Mouse (Mus musculus): Measurements from ENCODE around the gene Pacsin2. TPM values are rescaled to one million over a fixed set of nuclear protein-coding genes. Genes with fewer than 3 reads are reported as not detected.

The Pacsin2 gene
- polyA plus RNA-seq, 1 experiment from 2014 or later = 23.4 TPM

- Histone ChIP-seq H3K4me2 (ENCODE audit: low read length) (no peak overlapping the region), H3K36me3 (ENCODE audit: control insufficient read depth, insufficient read depth, low read length) (no peaks in the 10 kb centered on the region), H3K9me3 (replicated peaks; ENCODE audit: control insufficient read depth, low read length, poor library complexity, severe bottlenecking) (no peaks in the 10 kb centered on the region), H3K4me3 (ENCODE audit: low read depth, low read length) (no peak overlapping the region), H3K27me3 (ENCODE audit: control insufficient read depth, insufficient read depth, low read depth, low read length) (no peaks in the 10 kb centered on the region), H3K27ac (ENCODE audit: low read length) (no peak overlapping the region), H3K4me1 (ENCODE audit: control insufficient read depth, insufficient read depth, low read length) (peaks cover 4% of the 10 kb centered on the region; the same call in 1 of the 2 replicates), H3K9ac (ENCODE audit: low read depth, low read length) (no peak overlapping the region)
- WGBS = 85% methylated on average over 5 of the region's 5 CpGs
- ATAC-seq = no peak
These were observed 40.6 kb downstream of the Pacsin2 start for GRCm38 (mm10) chr15:83423589-83424384.

GRCm38 (mm10) chr15:83422299-83422981, 42.0 kb downstream of the Pacsin2 start:
- no peaks in the 10 kb centered on the region for H3K27me3 ChIP-seq (ENCODE audit: control insufficient read depth, insufficient read depth, low read depth, low read length)
- H3K9me3 ChIP-seq (replicated peaks; ENCODE audit: control insufficient read depth, low read length, poor library complexity, severe bottlenecking) = no peaks in the 10 kb centered on the region
- no peak for ATAC-seq
- peaks cover 4% of the 10 kb centered on the region; the same call in 1 of the 2 replicates for H3K4me1 ChIP-seq (ENCODE audit: control insufficient read depth, insufficient read depth, low read length)
- H3K4me3 ChIP-seq (ENCODE audit: low read depth, low read length) = no peak overlapping the region
- no peaks in the 10 kb centered on the region for H3K36me3 ChIP-seq (ENCODE audit: control insufficient read depth, insufficient read depth, low read length)
- no peak overlapping the region for H3K4me2 ChIP-seq (ENCODE audit: low read length)
- no peak overlapping the region for H3K27ac ChIP-seq (ENCODE audit: low read length)
- WGBS = 92% methylated on average over 15 of the region's 15 CpGs
- no peak overlapping the region for H3K9ac ChIP-seq (ENCODE audit: low read depth, low read length)

- H3K4me2 ChIP-seq (ENCODE audit: low read length) = no peak overlapping the region
- H3K27me3 ChIP-seq (ENCODE audit: control insufficient read depth, insufficient read depth, low read depth, low read length) = no peaks in the 10 kb centered on the region
- ATAC-seq = no peak
- H3K4me3 ChIP-seq (ENCODE audit: low read depth, low read length) = no peak overlapping the region
- no peaks in the 10 kb centered on the region for H3K36me3 ChIP-seq (ENCODE audit: control insufficient read depth, insufficient read depth, low read length)
- no peak overlapping the region for H3K27ac ChIP-seq (ENCODE audit: low read length)
- H3K4me1 ChIP-seq (ENCODE audit: control insufficient read depth, insufficient read depth, low read length) = no peaks in the 10 kb centered on the region
- H3K9ac ChIP-seq (ENCODE audit: low read depth, low read length) = no peak overlapping the region
- 84% methylated on average over 2 of the region's 2 CpGs for WGBS
- H3K9me3 ChIP-seq (replicated peaks; ENCODE audit: control insufficient read depth, low read length, poor library complexity, severe bottlenecking) = no peaks in the 10 kb centered on the region
These were observed 44.8 kb downstream of the Pacsin2 start for GRCm38 (mm10) chr15:83419562-83419961.

GRCm38 (mm10) chr15:83418685-83419084, 45.7 kb downstream of the Pacsin2 start:
- H3K27me3 ChIP-seq (ENCODE audit: control insufficient read depth, insufficient read depth, low read depth, low read length) = no peaks in the 10 kb centered on the region
- no peak for ATAC-seq
- no peak overlapping the region for H3K4me3 ChIP-seq (ENCODE audit: low read depth, low read length)
- H3K36me3 ChIP-seq (ENCODE audit: control insufficient read depth, insufficient read depth, low read length) = no peaks in the 10 kb centered on the region
- no peaks in the 10 kb centered on the region for H3K9me3 ChIP-seq (replicated peaks; ENCODE audit: control insufficient read depth, low read length, poor library complexity, severe bottlenecking)
- H3K4me1 ChIP-seq (ENCODE audit: control insufficient read depth, insufficient read depth, low read length) = no peaks in the 10 kb centered on the region
- no peak overlapping the region for H3K27ac ChIP-seq (ENCODE audit: low read length)
- H3K9ac ChIP-seq (ENCODE audit: low read depth, low read length) = no peak overlapping the region
- no peak overlapping the region for H3K4me2 ChIP-seq (ENCODE audit: low read length)

GRCm38 (mm10) chr15:83417916-83418315, 46.5 kb downstream of the Pacsin2 start:
- no peaks in the 10 kb centered on the region for H3K27me3 ChIP-seq (ENCODE audit: control insufficient read depth, insufficient read depth, low read depth, low read length)
- 92% methylated on average over 6 of the region's 6 CpGs for WGBS
- H3K36me3 ChIP-seq (ENCODE audit: control insufficient read depth, insufficient read depth, low read length) = no peaks in the 10 kb centered on the region
- no peak for ATAC-seq
- no peak overlapping the region for H3K27ac ChIP-seq (ENCODE audit: low read length)
- H3K9ac ChIP-seq (ENCODE audit: low read depth, low read length) = no peak overlapping the region
- no peak overlapping the region for H3K4me3 ChIP-seq (ENCODE audit: low read depth, low read length)
- no peak overlapping the region for H3K4me2 ChIP-seq (ENCODE audit: low read length)
- no peaks in the 10 kb centered on the region for H3K4me1 ChIP-seq (ENCODE audit: control insufficient read depth, insufficient read depth, low read length)
- no peaks in the 10 kb centered on the region for H3K9me3 ChIP-seq (replicated peaks; ENCODE audit: control insufficient read depth, low read length, poor library complexity, severe bottlenecking)

- H3K4me2 ChIP-seq (ENCODE audit: low read length) = no peak overlapping the region
- no peak overlapping the region for H3K4me3 ChIP-seq (ENCODE audit: low read depth, low read length)
- no peak overlapping the region for H3K27ac ChIP-seq (ENCODE audit: low read length)
- H3K27me3 ChIP-seq (ENCODE audit: control insufficient read depth, insufficient read depth, low read depth, low read length) = no peaks in the 10 kb centered on the region
- no peak overlapping the region for H3K9ac ChIP-seq (ENCODE audit: low read depth, low read length)
- H3K9me3 ChIP-seq (replicated peaks; ENCODE audit: control insufficient read depth, low read length, poor library complexity, severe bottlenecking) = no peaks in the 10 kb centered on the region
- no peak for ATAC-seq
- no peaks in the 10 kb centered on the region for H3K36me3 ChIP-seq (ENCODE audit: control insufficient read depth, insufficient read depth, low read length)
- whole genome bisulfite sequencing = 81% methylated on average over 7 of the region's 7 CpGs
- H3K4me1 ChIP-seq (ENCODE audit: control insufficient read depth, insufficient read depth, low read length) = no peaks in the 10 kb centered on the region
These were observed 47.0 kb downstream of the Pacsin2 start for GRCm38 (mm10) chr15:83417407-83417806.

- WGBS = 80% methylated on average over 6 of the region's 6 CpGs
- H3K9me3 ChIP-seq (replicated peaks; ENCODE audit: control insufficient read depth, low read length, poor library complexity, severe bottlenecking) = no peaks in the 10 kb centered on the region
These were observed 49.0 kb downstream of the Pacsin2 start for GRCm38 (mm10) chr15:83415391-83415790.

GRCm38 (mm10) chr15:83411616-83412015, 52.8 kb downstream of the Pacsin2 start:
- 96% methylated on average over 4 of the region's 4 CpGs for WGBS
- Histone ChIP-seq H3K4me2 (ENCODE audit: low read length) (no peak overlapping the region), H3K9me3 (replicated peaks; ENCODE audit: control insufficient read depth, low read length, poor library complexity, severe bottlenecking) (no peaks in the 10 kb centered on the region), H3K4me3 (ENCODE audit: low read depth, low read length) (no peak overlapping the region), H3K36me3 (ENCODE audit: control insufficient read depth, insufficient read depth, low read length) (no peaks in the 10 kb centered on the region), H3K4me1 (ENCODE audit: control insufficient read depth, insufficient read depth, low read length) (no peaks in the 10 kb centered on the region), H3K9ac (ENCODE audit: low read depth, low read length) (no peak overlapping the region), H3K27ac (ENCODE audit: low read length) (no peak overlapping the region), H3K27me3 (ENCODE audit: control insufficient read depth, insufficient read depth, low read depth, low read length) (no peaks in the 10 kb centered on the region)
- ATAC-seq = no peak

More at GRCm38 (mm10) chr15:83415391-83415790, 49.0 kb downstream of the Pacsin2 start:
- Histone ChIP-seq H3K9ac (ENCODE audit: low read depth, low read length) (no peak overlapping the region), H3K4me2 (ENCODE audit: low read length) (no peak overlapping the region), H3K4me1 (ENCODE audit: control insufficient read depth, insufficient read depth, low read length) (no peaks in the 10 kb centered on the region), H3K27me3 (ENCODE audit: control insufficient read depth, insufficient read depth, low read depth, low read length) (no peaks in the 10 kb centered on the region), H3K4me3 (ENCODE audit: low read depth, low read length) (no peak overlapping the region), H3K27ac (ENCODE audit: low read length) (no peak overlapping the region), H3K36me3 (ENCODE audit: control insufficient read depth, insufficient read depth, low read length) (no peaks in the 10 kb centered on the region)
- no peak for ATAC-seq

GRCm38 (mm10) chr15:83410735-83411134, 53.7 kb downstream of the Pacsin2 start:
- whole genome bisulfite sequencing = 87% methylated on average over 4 of the region's 4 CpGs
- Histone ChIP-seq H3K4me1 (ENCODE audit: control insufficient read depth, insufficient read depth, low read length) (no peaks in the 10 kb centered on the region), H3K36me3 (ENCODE audit: control insufficient read depth, insufficient read depth, low read length) (no peaks in the 10 kb centered on the region), H3K27ac (ENCODE audit: low read length) (no peak overlapping the region), H3K9me3 (replicated peaks; ENCODE audit: control insufficient read depth, low read length, poor library complexity, severe bottlenecking) (no peaks in the 10 kb centered on the region), H3K4me3 (ENCODE audit: low read depth, low read length) (no peak overlapping the region), H3K9ac (ENCODE audit: low read depth, low read length) (no peak overlapping the region), H3K4me2 (ENCODE audit: low read length) (no peak overlapping the region), H3K27me3 (ENCODE audit: control insufficient read depth, insufficient read depth, low read depth, low read length) (no peaks in the 10 kb centered on the region)
- ATAC-seq = no peak
